Mouse (Mus musculus): ENCODE results near the gene Ifna1. TPM values are rescaled to one million over a fixed set of nuclear protein-coding genes. Genes with fewer than 3 reads are reported as not detected.

Gene Ifna1
- not detected in 4 replicates for total RNA-seq (2023; ENCODE audit: inconsistent age)

DNA sequence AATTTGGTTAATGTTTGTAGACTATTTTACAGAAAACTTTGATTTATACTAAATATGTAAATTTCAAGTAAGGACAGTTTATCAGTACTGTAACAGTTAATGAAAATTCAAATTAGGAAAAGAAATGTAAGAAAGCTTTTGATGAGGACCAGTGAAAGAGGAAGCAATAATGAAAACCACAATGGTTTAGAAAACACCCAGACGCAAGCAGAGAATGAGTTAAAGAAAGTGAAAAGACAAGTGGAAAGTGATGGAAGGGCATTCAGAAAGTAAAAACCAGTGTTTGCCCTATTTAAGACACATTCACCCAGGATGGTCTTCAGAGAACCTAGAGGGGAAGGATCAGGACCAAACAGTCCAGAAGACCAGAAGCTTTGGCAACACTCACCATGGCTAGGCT is at the start of gene Ifna1:
TSS of gene Ifna1 (plus strand) at position 390 of the 400 bp plus-strand sequence.

DNA sequence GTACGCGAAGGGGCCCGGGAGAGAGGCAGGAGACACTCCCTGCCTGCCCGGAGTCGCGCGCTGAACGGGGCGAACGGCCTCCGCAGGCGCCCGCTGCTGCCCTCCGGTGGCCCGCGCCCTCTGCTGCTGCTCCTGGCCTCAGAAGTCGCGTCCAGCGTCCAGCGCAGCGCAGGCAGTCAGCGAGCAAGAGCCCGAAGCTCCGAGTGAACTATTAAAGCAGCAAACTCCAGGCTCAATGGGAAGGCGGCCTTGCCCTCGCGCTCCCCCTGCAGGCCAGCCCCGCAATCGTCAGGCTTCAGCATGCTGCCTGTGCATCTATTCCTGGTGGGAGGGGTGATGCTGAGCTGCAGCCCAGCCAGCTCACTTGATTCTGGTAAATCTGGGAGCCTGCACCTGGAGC is 46.9 kb upstream of the Ifna1 start, which contains the start of gene Gm13287:
TSS of gene Gm13287 (plus strand) at position 301 of the 400 bp plus-strand sequence.

DNA sequence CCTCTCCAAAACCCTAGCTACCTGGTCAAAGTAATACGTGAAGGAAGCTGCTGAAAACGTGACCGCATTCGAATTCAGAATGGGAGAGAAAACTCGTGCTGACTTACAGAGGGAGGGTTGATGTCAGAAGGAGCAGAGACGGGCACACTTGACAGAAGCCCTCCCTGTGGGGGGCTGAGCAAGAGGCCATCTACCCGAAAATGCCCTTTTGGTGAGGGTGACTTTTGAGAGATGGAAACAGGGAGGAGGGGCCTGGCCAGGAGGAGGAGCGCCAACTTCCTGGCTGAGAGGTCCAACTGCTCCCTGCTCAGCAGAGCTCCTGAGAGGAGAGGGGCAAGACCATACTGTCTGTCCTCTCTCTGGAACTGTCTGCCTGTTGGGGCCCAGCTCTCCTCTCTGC is 44.7 kb upstream of the Ifna1 start, which contains the start of gene Gm13288:
TSS of gene Gm13288 (plus strand) at position 301 of the 400 bp plus-strand sequence.

DNA sequence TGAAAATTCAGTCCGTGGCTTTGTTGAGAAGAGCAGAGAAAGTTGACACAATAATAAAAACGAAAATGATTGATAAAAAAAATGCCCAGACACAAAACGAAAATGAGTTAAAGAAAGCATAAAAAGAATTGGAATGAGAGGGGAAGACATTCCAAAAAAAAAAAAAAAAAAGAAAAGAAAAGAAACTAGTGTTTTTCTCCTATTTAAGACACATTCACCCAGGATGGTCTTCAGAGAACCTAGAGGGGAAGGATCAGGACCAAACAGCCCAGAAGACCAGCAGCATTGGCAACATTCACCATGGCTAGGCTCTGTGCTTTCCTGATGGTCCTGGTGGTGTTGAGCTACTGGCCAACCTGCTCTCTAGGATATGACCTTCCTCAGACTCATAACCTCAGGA is 34.0 kb upstream of the Ifna1 start, which contains the start of gene Ifna7:
TSS of gene Ifna7 (plus strand) at position 301 of the 400 bp plus-strand sequence.

DNA sequence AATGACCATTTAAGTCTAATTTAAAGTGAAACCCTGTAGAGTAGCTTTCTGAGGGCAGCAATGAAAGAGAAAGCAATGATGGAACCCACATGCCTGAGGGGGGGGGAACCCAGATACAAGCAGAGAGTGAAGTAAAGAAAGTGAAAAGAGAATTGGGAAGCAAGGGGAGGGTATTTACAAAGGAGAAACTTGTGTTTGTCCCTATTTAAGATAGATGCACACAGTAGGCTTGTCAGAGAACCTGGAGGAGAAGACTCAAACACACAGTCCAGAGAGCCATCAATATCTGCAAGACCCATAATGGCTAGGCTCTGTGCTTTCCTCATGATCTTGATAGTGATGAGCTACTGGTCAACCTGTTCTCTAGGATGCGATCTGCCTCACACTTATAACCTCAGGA is 30.2 kb upstream of the Ifna1 start, which contains the start of gene Ifna11:
TSS of gene Ifna11 (plus strand) at position 301 of the 400 bp plus-strand sequence.

DNA sequence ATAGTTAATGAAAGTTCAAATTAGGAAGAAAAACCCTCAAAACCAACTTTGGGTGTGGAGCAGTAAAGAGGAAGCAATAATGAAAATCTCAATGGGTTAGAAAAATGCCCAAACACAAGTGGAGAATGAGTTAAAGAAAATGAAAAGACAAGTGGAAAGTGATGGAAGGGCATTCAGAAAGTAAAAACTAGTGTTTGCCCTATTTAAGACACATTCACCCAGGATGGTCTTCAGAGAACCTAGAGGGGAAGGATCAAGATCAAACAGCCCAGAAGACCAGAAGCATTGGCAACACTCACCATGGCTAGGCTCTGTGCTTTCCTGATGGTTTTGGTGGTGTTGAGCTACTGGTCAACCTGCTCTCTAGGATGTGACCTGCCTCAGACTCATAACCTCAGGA is 22.8 kb upstream of the Ifna1 start, which contains the start of gene Ifna6:
TSS of gene Ifna6 (plus strand) at position 301 of the 400 bp plus-strand sequence.

DNA sequence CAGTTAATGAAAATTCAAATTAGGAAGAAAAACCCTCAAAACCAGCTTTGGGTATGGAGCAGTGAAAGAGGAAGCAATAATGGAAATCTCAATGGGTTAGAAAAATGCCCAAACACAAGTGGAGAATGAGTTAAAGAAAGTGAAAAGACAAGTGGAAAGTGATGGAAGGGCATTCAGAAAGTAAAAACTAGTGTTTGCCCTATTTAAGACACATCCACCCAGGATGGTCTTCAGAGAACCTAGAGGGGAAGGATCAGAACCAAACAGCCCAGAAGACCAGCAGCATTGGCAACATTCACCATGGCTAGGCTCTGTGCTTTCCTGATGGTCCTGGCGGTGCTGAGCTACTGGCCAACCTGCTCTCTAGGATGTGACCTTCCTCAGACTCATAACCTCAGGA is 14.7 kb upstream of the Ifna1 start, which contains the start of gene Ifna5:
TSS of gene Ifna5 (plus strand) at position 301 of the 400 bp plus-strand sequence.

DNA sequence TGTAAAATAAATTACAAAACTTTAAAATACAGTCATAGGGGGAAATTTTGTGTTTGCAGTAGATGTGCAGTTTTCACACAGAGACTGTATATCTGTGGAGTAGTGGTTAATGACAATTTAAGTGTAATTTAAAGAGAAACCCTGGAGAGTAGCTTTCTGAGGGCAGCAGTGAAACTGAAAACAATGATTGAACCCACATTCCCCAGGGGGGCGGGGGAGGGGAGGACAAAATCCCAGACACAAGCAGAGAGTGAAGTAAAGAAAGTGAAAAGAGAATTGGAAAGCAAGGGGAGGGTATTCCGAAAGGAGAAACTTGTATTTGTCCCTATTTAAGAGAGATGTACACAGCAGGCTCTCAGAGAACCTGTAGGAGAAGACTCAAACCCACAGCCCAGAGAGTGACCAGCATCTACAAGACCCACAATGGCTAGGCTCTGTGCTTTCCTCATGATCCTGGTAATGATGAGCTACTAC is 8.4 kb upstream of the Ifna1 start, which contains the start of gene Ifna4:
TSS of gene Ifna4 (plus strand) at position 424 of the 474 bp plus-strand sequence.

DNA sequence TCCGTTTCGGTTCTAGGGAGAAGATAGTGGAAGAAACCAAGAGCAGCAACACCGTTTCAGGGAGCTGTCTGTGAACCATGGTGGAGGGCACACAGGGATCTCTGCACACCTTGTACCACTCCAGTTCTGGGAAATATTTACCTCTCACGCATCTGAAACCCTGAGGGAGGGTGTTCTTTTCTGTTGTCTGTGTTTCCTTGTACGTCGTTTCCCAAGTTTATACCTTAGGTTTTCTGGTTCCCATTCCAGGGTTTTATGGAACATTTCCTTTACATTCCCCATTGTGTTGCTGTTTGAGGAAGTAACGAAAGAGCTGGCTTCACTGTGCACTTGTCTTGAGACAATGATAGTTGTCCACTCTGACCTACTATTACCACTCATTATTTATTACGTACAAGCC is 30.2 kb downstream of the Ifna1 start, which contains the start of gene Ifne:
TSS of gene Ifne (minus strand) at position 101 of the 400 bp plus-strand sequence.

Other genes starting within 250 kb of the Ifna1 start
- not detected in 4 replicates for gene Ifna12, start 246.7 kb upstream of the Ifna1 start, total RNA-seq (2023; ENCODE audit: inconsistent age)
- not detected in 4 replicates for gene C87499, start 215.7 kb upstream of the Ifna1 start, total RNA-seq (2023; ENCODE audit: inconsistent age)
- gene Ifna13, start 205.6 kb upstream of the Ifna1 start, total RNA-seq (2023; ENCODE audit: inconsistent age): not detected in 4 replicates
- gene Ifna16, start 173.2 kb upstream of the Ifna1 start, total RNA-seq (2023; ENCODE audit: inconsistent age): not detected in 4 replicates
- not detected in 4 replicates for gene Ifna2, start 166.2 kb upstream of the Ifna1 start, total RNA-seq (2023; ENCODE audit: inconsistent age)
- gene Ifnab, start 158.7 kb upstream of the Ifna1 start, total RNA-seq (2023; ENCODE audit: inconsistent age): not detected in 4 replicates
- not detected in 4 replicates for gene Gm26566, start 128.3 kb upstream of the Ifna1 start, total RNA-seq (2023; ENCODE audit: inconsistent age)
- 16.1 to 18.8 TPM (median 16.6 TPM) in 4 replicates for gene Klhl9, start 127.6 kb upstream of the Ifna1 start, total RNA-seq (2023; ENCODE audit: inconsistent age)
- gene Gm13271, start 95.2 kb upstream of the Ifna1 start, total RNA-seq (2023; ENCODE audit: inconsistent age): not detected in 4 replicates
- gene Gm13283, start 90.0 kb upstream of the Ifna1 start, total RNA-seq (2023; ENCODE audit: inconsistent age): not detected in 4 replicates
- gene Gm13290, start 76.3 kb upstream of the Ifna1 start, total RNA-seq (2023; ENCODE audit: inconsistent age): not detected in 4 replicates
- gene Gm13289, start 73.2 kb upstream of the Ifna1 start, total RNA-seq (2023; ENCODE audit: inconsistent age): not detected in 4 replicates
- gene Gm13272, start 70.2 kb upstream of the Ifna1 start, total RNA-seq (2023; ENCODE audit: inconsistent age): not detected in 4 replicates
- not detected in 4 replicates for gene Ifnz, start 68.0 kb upstream of the Ifna1 start, total RNA-seq (2023; ENCODE audit: inconsistent age)
- not detected in 4 replicates for gene Gm13276, start 64.4 kb upstream of the Ifna1 start, total RNA-seq (2023; ENCODE audit: inconsistent age)
- gene Gm13277, start 61.5 kb upstream of the Ifna1 start, total RNA-seq (2023; ENCODE audit: inconsistent age): not detected in 4 replicates
- gene Gm13278, start 58.5 kb upstream of the Ifna1 start, total RNA-seq (2023; ENCODE audit: inconsistent age): not detected in 4 replicates
- not detected in 4 replicates for gene Gm13275, start 55.6 kb upstream of the Ifna1 start, total RNA-seq (2023; ENCODE audit: inconsistent age)
- not detected in 4 replicates for gene Gm13279, start 52.7 kb upstream of the Ifna1 start, total RNA-seq (2023; ENCODE audit: inconsistent age)
- gene Gm13285, start 50.4 kb upstream of the Ifna1 start, total RNA-seq (2023; ENCODE audit: inconsistent age): 0.36 TPM in 1 of 4 replicates, not detected in the others
- gene Gm13287, start 46.8 kb upstream of the Ifna1 start, total RNA-seq (2023; ENCODE audit: inconsistent age): not detected in 4 replicates
- not detected in 4 replicates for gene Gm13288, start 44.6 kb upstream of the Ifna1 start, total RNA-seq (2023; ENCODE audit: inconsistent age)
- not detected in 4 replicates for gene Ifna7, start 33.9 kb upstream of the Ifna1 start, total RNA-seq (2023; ENCODE audit: inconsistent age)
- not detected in 4 replicates for gene Ifna11, start 30.1 kb upstream of the Ifna1 start, total RNA-seq (2023; ENCODE audit: inconsistent age)
- gene Ifna6, start 22.7 kb upstream of the Ifna1 start, total RNA-seq (2023; ENCODE audit: inconsistent age): not detected in 4 replicates
- gene Ifna5, start 14.6 kb upstream of the Ifna1 start, total RNA-seq (2023; ENCODE audit: inconsistent age): not detected in 4 replicates
- gene Ifna4, start 8.2 kb upstream of the Ifna1 start, total RNA-seq (2023; ENCODE audit: inconsistent age): not detected in 4 replicates
- not detected in 4 replicates for gene Ifne, start 30.1 kb downstream of the Ifna1 start, total RNA-seq (2023; ENCODE audit: inconsistent age)

All from B cell, adult (primary cell).